Mouse (Mus musculus): ENCODE data around the gene Kcnc2.

DNA sequence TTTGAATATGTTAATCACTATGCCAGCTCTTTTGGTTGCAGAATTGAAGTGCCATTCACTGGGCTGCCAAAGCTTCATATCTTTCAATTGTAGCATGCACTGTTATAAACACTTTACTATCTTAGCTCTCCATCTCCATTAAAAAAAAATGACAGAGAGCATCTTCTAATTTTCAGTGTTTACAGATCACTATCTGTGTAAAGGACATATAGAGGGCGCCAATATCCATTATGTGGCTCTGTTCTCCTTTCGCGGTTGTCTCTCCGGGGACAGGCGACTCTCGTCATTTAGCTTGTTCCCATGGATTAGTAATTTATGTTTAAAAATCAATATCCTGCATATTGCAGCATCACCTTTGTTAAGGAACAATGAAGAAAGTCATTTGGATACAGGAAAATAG lies 109.7 kb downstream of the Kcnc2 start:
- no peak for TF ChIP-seq POLR2A (IDR thresholded peaks at IDR 0.05; ENCODE audit: extremely low read depth, insufficient read depth, low read length)
- TF ChIP-seq CTCF (IDR thresholded peaks at IDR 0.05; ENCODE audit: extremely low read depth, insufficient read depth, low read length): no peak
